ENCODE assay signal across 25 mouse cellular contexts in the genomic region with DNA sequence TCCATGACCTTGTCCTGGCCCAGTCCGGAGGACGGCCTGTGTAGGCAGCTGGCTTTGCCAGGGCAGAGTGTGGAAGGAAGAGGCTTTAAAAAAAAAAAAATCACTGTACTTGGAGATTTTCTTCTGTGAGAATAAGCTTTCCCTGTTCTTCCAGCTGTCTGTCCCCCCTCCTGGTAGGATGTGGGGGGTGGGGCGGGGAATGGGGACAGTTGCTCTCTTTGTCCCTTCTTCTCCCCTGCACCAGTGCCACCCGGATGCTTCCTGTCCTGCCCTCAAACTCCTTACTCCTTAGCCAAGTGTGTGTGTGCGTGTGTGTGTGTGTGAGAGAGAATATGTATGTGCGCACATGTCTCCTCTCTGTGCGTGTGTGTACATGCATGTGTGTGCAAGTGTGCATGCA. TPM values are rescaled to one million over a fixed set of nuclear protein-coding genes. Genes with fewer than 3 reads are reported as not detected.
"Had no signal": no experiment of that assay in that cellular context is flagged by ENCODE, and none has a peak within 500 bp of the region (broad histone marks: within the 10 kb centered on the region; RNA-seq: fewer than 3 reads in every experiment).

No protein-coding gene starts in this region.

- H3K27me3 ChIP-seq: liver, embryonic 13.5 days; lung, embryonic 15.5 days; megakaryocyte, embryonic 14.5 days; midbrain, embryonic 15.5 days; neural tube, embryonic 13.5 days had no signal

- H3K9me3 ChIP-seq: liver, embryonic 13.5 days; lung, embryonic 15.5 days; megakaryocyte, embryonic 14.5 days; midbrain, embryonic 15.5 days; neural tube, embryonic 13.5 days had no signal

- DNase-seq: kidney, adult 11 months; kidney, adult 9 months; kidney, postnatal 36 days; layer of hippocampus, adult 9-11 months; layer of hippocampus, postnatal 36 days; liver; liver, embryonic 13.5 days; liver, postnatal 0 days; lung, postnatal 14 days; right cerebral cortex, adult 18-20 months; right cerebral cortex, postnatal 4 days; spleen, adult 18-20 months; thymus, adult 18-20 months; thymus, postnatal 25 days had no signal

- H3K27ac ChIP-seq: kidney, postnatal 0 days; liver, embryonic 13.5 days; lung, embryonic 15.5 days; macrophage; midbrain, embryonic 15.5 days; neural tube, embryonic 13.5 days had no signal

- ATAC-seq: liver, postnatal 0 days; midbrain, embryonic 15.5 days had no signal

- H3K4me3 ChIP-seq: liver, embryonic 13.5 days; lung, embryonic 15.5 days; midbrain, embryonic 15.5 days; neural tube, embryonic 13.5 days had no signal

- H3K4me1 ChIP-seq: midbrain, embryonic 15.5 days had no signal

- H3K4me2 ChIP-seq: liver, embryonic 13.5 days; lung, embryonic 15.5 days; midbrain, embryonic 11.5 days; midbrain, embryonic 15.5 days; neural tube, embryonic 13.5 days had no signal

- H3K9ac ChIP-seq: liver, embryonic 13.5 days; liver, postnatal 0 days; lung, embryonic 15.5 days; midbrain, embryonic 15.5 days; neural tube, embryonic 13.5 days had no signal

RNA-seq across cellular contexts. Expression of a gene that starts 17.1 kb away (rescaled TPM):
- total RNA-seq: layer of hippocampus, postnatal 36 days; left cerebral cortex, adult 8-10 months; monocyte, adult 5-6 weeks had no signal
- polyA plus RNA-seq: kidney, postnatal 0 days; liver, embryonic 13.5 days; liver, postnatal 0 days; macrophage; midbrain, embryonic 11.5 days; midbrain, embryonic 15.5 days; stomach, embryonic 14.5 days; urinary bladder, adult 2 months had no signal
